Mouse (Mus musculus): ENCODE data around the gene Vdr. TPM values are rescaled to one million over a fixed set of nuclear protein-coding genes. Genes with fewer than 3 reads are reported as not detected.

Gene Vdr
- total RNA-seq, 2 experiments from 2014 or later, result 0.85 TPM; not detected in 1

DNA sequence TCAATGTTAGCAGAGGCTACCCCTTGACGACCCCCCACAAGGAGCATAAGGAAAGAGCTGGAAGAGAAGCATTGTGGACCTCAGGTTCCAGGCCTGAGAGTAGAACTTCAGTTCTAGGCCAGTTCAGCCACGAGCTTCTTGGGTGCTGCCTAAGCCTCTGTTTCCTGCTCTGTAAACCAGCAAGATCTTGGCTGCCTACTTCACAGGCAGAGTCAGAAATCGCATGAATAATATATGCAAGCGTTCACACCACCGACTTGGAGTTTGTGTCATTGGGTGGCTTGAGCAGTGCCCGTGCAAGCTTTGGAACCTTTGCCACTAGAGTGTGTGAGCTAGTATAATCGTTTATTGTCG, 73.6 kb downstream of the Vdr start:
- no peak for ATAC-seq (replicated peaks; ENCODE audit: low FRiP score, low TSS enrichment, poor library complexity, severe bottlenecking)

DNA sequence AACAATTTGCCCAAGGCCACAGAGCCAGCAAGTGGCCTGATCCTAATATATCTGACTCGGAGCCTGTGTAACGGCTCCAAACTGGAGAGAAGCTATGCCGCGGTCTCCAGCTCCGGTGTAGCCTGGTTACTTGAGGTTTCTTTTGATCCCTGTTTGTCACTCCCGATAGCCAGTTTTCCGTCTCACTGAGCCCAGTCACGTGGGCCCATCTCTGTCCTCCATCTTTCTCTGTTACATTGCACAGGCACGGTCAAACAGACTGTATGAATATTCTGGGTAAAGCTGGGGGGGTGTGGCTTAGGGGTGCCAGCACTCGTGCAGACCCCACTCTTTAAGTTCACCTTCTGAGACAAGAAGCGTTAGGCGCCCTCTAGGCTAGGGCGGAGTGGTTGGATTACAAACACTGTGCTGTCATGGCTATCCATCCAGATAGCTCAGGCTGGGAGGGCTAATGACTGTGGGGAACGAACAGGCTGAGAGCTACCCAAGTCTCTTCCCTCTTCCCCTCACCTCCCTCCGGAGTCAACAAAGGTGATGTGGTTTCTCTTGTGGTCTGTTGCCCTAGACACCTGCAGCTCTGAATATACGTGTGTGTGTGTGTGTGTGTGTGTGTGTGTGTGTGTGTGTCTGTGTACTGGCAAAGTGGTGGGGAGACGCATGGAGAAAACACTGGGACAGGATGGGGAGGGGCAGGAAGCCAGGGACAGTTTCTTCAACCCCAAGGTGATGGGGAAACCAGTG, 74.1 kb downstream of the Vdr start:
- ATAC-seq (replicated peaks; ENCODE audit: low FRiP score, low TSS enrichment, poor library complexity, severe bottlenecking), result no peak

DNA sequence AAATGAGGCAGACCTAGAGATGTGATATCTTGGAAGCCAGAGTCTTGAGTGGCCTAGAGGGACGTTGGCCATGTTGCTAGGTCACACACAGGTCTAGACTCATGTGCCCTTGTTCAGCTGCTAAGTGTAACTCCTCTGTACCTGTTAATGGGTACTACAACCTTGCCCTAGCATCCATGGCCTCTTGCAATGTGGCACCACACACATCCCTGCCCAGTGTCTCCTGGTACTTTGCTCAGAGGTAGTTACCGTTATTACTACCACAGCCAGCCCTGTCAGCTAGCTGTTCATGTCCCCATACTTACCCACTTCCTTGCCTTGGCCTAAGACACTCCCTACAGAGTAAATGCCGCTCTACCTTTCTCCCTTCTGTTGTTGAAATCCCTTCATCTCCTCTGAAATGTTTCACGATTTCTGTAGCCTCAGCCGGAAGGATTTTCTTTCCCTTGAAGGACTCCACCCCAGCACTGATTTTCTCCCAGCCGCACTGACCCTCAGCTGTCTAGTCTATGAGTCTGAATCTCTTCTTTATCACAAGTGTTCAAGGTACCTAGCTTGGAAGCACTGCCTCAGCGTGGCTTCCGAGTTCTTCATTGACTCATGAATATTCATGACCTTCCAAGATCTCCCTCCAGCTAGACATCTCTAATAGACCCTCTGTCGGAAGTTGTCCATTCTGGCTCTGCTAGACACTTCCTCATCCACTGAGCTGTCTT, 77.5 kb downstream of the Vdr start:
- ATAC-seq (replicated peaks; ENCODE audit: low FRiP score, low TSS enrichment, poor library complexity, severe bottlenecking), result no peak

DNA sequence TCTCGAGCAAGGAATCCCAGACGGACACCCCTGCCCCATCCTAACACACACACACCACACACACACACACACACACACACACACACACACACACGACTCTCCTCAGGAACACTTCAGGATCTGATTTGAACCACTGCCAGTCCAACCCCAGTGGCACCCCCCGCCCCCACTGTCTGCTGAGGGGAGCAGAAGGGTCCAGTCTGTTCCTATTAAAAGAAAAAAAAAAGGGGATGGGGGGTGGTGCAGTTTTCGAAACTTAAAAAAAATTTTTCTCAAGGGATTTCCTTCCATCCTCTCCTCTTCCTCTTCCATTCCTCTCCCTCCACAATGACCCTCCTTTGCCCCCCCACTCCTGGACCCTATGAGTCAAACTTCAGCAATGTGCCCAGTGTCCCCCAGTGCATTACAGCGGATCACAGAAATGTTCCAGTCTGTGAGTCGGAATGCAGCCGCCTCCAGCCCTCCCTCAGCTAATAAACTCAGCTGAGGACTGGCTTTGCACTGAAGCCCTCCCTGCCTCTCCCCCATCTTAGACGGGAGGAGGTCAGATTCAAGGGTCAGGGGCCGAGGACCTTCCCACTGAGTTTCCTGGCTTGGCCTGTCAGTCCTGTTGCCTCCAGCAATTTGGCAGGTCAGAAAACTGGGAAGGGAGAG, 78.3 kb downstream of the Vdr start:
- no peak for ATAC-seq (replicated peaks; ENCODE audit: low FRiP score, low TSS enrichment, poor library complexity, severe bottlenecking)

DNA sequence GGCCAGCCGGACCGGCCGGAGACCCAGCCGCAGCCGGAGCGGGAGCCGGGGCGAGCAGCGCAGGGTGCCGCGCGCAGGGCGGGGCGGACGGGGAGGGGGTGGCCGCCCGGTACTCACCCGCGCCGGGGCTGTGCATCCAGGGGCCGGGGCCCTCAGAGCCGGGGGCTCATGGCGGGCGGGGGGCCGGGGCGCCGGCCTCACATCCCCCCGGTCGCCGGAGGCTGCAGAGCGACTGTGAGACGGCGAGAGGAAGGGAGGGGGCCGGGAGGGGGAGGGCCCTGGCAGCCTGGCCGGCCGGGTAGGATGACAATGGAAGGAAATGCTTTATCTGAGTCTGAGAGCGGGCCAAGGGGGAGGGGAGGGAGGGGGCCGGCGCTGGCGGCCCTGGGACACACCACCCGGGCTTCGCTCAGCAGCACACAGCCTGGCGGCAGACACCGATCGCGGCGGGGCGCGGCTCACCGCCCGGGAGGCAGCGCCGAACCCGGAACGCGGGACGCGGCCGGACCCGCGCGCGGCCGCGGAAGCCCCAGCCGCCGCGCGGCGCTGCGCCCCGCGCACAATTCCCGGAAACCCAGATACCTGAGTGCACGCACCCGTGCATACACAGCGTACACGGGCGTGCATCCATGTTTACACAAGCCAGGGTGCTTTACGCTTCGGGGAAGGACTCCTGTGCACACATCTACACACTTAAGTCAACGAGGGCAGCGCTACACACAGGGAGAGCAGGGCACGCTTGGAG, 79.0 kb downstream of the Vdr start:
- ATAC-seq (replicated peaks; ENCODE audit: low FRiP score, low TSS enrichment, poor library complexity, severe bottlenecking), result peak; percentile 61

DNA sequence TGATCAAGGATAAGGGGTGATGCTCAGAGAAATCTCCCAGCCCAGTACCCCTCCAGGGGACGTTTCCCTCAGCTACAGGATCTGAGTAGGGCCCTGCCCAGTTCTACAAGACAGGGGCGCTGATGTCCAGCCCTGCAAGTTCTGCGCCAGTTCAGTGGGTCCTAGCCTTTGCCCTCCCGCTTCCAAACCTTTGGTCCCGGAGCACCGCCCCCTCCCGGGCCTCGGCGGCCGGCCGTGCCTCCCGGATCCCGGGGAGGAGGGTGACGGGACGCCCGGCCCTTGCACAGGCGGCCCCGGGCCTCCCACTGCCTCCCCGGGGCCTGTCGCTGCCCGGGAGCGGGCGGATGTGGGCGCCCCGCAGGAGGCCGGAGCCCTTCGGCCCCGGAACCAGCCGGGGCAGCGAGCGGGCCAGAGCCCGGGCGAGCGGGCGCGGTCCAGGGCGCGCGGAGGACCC, 79.6 kb downstream of the Vdr start:
- no peak for ATAC-seq (replicated peaks; ENCODE audit: low FRiP score, low TSS enrichment, poor library complexity, severe bottlenecking)

DNA sequence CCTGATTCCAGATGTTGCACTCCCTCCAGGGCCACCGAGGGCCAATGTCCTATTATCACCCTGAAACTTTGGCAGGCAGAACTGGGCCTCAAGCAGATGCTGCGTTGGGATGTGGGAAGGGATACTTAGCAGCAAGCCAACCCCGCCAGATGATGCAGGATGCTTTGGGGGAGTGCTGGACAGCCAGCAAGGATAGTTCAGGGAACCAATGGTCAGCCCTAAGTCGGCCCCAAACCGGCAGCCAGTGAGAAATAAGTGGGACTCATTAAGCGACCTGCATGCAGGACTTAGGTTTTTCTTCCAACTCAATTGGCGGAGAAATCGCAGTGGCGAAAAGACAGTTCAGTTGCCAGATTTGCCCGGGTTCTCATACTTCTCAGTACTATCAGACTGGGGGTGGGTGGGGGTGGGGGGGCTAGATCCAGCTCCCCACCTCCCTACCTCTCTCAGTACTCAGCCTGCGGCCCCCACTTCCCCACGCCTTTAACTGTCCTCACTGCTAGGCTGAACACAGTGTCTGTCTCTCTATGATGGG, 80.1 kb downstream of the Vdr start:
- no peak for ATAC-seq (replicated peaks; ENCODE audit: low FRiP score, low TSS enrichment, poor library complexity, severe bottlenecking)

DNA sequence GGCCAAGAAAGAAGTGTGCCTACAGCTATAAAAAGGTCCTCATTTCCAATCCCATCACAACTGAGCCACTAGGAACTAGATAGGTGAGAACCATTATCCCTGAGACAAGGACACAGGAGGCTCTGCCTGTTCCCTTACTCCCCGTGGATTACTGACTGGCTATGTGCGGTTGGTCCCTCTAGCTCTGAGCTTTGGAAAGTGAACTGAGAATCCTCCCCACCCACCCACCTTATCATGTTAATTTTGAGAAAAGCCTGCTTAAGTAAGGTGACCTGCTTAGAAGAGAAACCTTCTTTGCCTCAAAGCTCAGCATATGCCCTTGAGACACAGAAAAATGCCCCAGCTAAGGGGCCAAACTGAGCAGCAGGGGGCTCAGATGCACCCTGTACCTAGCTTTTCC, 81.0 kb downstream of the Vdr start:
- no peak for ATAC-seq (replicated peaks; ENCODE audit: low FRiP score, low TSS enrichment, poor library complexity, severe bottlenecking)

DNA sequence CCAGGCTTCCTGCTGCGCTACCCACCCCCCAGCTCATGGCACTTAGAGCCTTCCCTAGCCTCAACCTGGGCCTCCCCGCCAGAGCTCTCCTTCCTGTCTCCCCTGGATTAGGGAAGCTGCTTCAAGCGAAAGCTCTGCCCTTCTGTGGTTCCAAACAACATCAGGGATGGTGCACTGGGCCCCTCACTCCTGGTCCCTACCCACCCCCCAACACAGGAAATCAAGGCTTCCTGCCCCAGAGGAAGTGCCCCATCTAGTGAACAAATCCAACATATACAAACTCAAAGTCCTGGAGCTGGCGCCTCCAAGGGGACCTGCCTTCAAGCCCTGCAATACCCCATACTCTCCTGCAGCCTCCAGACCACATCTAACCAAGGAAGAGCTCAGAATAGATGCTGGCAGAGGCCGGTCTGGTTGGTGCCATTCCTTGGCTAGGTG, 81.5 kb downstream of the Vdr start:
- no peak for ATAC-seq (replicated peaks; ENCODE audit: low FRiP score, low TSS enrichment, poor library complexity, severe bottlenecking)

DNA sequence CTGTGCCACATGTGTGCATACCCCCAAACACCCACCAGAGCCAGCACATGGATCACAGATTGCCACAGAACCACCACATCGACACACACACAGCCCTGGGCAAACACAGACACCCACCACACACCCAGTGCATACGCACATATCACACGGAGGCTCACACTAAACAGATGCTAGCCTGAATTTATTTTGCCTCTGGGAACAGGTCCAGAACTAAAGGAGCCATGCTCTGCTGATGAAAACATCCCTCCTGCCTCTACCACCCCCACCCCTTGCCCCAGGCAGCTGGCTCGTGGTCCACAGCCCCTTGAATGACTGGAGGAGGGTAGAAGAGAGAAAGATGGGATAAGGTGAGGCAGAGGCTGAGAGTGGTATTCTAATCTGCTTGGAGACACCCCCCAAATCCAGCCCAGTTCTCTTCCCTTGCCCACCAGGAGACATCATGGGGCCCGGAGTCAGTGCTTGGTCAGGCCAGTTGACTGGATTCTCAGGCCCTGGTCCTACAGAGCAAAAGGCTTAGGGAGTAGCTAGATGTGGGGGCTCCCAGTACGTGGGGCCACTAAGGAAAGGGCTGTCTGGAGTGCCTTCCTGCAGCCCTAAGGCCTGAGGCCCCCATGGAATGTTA, 82.1 kb downstream of the Vdr start:
- no peak for ATAC-seq (replicated peaks; ENCODE audit: low FRiP score, low TSS enrichment, poor library complexity, severe bottlenecking)

DNA sequence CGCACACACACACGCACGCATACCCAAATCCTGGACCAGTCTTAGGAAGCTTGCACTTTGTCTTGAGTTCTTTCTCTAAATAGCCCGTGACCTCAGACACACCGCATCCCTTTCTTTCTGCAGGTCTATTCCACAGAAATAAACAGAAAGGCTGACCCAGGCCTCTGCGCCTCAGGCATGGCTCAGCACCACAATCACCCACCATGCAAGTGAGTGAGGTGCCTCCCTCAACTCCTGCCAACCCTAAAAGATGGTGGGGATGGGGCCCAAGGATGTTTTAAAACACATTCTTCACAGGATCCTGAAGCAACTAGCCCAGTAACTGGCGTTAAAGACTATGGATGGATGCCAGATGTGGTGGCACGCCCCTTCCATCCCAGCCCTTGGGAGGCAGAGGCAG, 83.0 kb downstream of the Vdr start:
- ATAC-seq (replicated peaks; ENCODE audit: low FRiP score, low TSS enrichment, poor library complexity, severe bottlenecking), result no peak

DNA sequence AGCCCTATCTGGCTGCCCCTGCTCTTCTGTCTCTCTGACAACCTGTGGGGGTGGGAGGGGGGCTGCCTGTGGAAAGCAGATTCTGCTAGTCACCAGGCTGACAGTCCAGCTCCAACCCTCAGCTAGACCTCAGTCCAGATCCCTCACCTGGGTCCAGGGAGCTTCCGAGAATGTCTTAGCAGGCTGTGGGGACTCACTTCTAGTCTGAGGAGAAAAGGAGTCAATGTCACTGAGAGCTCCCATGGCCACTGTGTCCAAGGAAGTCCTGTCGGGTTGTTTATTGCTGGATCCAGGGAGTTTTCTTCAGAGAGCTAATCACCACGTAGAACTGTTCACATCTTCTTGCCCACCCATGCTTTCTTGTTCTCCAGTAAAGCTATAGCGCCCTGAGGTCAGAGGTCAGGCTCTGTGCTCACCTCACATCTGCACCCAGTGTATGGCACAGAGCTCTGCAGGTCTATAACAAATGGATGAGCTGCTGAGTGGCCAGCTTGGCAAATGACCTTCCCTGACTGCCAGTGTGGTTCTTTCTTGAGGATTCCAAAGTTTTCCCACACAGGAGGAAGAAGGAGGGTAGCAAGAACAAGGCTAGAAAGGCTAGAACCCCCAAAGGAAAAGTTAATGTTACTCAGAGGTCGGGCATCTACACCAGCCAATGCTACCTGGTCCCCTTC, 83.7 kb downstream of the Vdr start:
- ATAC-seq (replicated peaks; ENCODE audit: low FRiP score, low TSS enrichment, poor library complexity, severe bottlenecking), result no peak

DNA sequence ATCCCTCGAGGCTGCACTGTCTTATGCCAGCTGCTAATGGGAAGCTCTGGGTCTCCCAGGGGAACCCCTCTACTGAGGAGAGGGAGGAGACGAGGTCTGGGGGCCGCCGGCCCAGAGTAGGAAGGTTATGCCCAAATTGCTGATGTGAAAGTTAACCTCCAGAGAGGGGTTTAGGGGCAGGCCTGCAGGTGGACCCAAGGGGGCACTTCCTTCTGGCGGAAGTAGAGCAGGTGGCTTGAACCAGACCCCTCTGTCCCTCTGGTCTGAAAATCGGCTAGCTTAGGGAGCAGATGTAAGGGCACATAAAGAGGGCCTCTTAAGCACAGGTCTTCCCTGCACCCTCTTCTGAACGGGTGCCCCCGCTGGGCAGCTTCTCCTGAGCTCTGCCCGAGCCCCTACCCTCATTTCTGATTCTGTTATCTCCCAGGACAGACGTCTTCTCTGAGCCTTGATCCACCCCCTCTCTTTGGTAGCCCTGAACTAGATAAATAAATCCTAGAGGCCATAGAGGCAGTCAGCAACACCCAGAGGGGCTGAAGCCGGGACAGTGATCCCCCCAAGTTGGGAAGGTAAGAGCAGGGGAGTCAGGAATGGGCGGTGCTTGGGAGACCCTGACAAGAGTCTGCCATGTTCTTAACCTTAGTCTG, 84.4 kb downstream of the Vdr start:
- ATAC-seq (replicated peaks; ENCODE audit: low FRiP score, low TSS enrichment, poor library complexity, severe bottlenecking), result peak; percentile 25; the same call in 1 of the 2 replicates

DNA sequence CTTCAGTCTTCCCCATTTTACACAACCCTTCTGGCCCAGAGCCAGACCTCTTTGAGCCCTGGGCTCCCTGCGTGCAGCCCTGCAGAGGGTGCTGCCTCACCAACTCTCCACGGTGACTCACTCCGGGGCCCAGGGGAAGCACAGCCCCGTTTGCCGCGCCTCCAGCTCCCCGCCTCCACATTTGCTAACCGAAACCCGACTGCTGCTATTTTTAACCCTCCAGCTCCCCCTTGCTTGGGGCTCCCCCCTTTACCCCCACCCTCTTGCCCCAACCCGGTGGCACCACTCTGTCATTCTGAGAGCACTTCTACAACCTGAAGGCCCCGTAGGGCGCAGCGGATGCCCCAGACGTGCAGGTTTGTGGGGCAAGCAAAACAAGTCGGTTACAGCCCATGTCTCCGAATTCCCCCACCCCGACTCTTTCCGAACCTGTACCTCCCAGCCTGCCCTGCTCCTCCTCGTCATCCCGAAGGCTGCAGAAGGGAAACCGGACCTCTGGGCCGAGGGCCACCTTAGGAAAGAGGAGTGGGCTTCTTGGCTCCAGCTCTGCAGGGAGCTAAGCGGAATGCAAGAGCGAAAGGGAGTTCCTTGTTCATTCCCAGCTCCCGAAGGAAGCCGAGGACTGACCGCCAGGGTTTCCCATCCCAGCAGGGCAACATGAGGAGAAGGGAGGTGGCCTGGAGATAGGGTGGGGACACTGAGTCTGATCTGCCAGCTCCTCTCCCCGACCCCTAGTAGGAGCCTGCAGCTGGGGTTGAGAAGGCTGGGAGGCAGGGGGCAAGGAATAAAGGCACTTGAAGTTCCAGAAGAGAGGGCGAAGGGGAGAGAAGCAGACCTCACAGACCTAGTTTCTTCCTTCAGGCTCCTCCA, 85.1 kb downstream of the Vdr start:
- peak; percentile 72 for ATAC-seq (replicated peaks; ENCODE audit: low FRiP score, low TSS enrichment, poor library complexity, severe bottlenecking)

DNA sequence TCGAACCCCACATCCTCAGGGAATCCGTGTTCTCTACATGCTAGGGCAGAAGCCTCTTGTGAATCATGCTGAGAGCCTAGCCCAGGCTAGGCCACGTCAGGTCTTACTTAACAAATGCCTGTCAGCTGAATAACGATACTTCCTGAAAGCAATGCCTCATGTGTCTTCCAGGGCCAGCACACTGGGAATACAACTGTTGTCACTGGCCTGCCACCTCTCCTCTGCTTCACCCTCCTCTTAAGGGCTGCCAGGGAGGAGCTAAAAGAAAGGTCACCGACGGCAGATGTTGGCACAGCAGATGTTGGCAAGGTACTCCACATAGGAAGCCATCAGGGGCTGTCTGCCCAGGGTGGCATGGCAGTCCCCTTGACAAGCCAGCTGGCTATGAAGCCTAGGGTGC, 86.4 kb downstream of the Vdr start:
- ATAC-seq (replicated peaks; ENCODE audit: low FRiP score, low TSS enrichment, poor library complexity, severe bottlenecking), result no peak

DNA sequence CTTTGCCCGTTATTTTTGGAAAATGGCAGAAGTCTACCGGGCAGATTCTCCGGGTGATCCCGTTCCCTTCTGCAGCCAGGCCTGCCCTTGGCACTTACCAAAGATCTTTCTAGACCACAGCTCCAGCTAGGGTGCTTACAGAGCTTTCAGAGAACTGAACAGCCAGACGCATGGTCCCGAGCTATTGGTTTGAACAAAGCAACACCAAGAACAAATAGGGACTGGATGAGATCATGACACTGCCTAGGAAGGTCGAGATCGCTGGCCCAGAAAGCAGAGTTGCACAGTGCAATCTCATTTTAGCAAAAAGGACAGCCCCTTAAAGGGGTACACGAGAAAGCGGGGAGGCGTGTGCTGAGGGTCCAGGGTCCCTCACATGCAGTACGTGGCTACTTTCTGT, 87.0 kb downstream of the Vdr start:
- no peak for ATAC-seq (replicated peaks; ENCODE audit: low FRiP score, low TSS enrichment, poor library complexity, severe bottlenecking)

DNA sequence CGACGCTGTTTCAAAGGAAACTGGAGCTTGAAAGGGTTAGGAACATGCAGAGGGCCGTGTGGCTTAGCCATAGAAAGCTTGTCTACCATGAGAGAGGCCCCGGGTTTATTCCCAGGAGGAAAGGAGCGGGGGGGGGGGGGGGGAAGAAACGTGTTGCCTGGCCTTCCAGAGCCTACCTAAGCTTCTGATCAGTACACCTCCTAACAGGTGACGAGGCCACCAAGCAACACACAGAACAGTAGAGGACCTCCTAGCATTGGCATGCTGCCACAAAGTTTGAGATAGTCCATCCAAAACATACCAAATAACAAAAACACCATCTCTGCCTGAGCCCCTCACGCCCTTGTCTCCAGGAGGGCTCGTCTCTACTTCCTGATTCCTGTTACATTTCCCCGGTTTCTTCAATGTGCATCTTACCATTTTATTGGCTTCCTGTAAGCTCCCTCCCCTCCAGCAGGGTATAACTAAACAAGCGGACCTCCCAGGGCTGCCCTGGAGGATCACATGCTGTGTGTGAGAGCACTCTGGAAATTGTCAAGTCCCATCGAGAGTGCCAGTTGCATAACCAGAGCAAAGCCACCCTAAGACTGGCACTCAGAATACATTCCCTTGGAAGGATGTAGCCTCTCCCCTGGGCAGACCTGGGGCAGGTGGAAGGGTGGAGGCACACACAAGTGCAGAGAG, 87.7 kb downstream of the Vdr start:
- no peak for ATAC-seq (replicated peaks; ENCODE audit: low FRiP score, low TSS enrichment, poor library complexity, severe bottlenecking)
